Mouse (Mus musculus) liver, embryonic 14.5 days (tissue): ENCODE results near the gene Prm1.

ENCODE experiments used
- CTCF ChIP-seq: IDR thresholded peaks from 2 replicates; pipeline ENCODE4 v1.5.1; 2016; ENCODE audit warnings: antibody characterized with exemption, low read depth, control low read depth
- EP300 ChIP-seq: IDR thresholded peaks from 2 replicates; pipeline ENCODE4 v1.6.1; 2016; ENCODE audit warnings: antibody characterized with exemption, low read depth

DNA sequence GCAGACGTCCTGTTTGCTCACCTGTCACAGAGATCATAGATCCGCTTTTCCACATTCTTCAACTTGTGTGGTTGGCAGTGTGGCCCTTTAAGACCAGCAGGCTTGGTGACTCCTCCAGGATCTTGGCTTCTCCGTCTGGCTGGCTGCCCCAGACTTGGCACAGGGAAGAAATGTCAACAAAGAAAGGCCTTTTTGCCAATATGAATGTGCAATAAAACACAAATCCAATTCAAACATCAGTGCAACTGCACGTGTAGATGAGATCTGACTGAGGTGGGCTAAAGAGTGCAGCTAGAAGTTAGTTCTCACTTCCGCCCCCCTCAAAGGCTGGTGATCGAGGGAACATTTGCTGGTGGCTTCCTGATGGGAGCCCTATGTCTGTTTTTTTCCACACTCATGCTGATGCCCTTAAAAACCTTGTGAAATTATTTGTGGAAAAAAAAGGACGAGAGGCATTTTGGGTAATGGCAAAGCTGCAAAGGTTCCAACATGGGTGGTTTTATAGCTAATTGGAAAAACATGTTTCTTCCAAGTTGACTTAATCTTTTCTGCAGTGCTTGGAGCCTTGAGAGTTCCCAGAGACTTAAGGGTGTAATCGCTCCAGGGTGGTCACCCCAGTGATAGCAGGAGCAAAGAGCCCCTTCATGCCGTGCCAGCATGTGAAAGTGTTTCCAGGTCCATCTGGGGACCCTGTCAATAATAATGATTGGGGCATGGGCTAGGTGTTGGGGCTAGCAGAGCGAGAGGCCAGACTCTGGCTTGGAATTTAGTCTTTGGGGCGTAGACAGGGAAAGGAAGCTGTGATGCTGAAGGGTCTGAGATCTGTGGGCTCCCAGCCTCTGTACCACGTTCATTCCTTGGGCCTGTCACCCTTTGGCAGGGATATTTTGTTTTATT is 44.6 kb upstream of the Prm1 start:
- TF ChIP-seq EP300 = no peak
- TF ChIP-seq CTCF = no peak
